Mouse (Mus musculus) adrenal gland (tissue): ENCODE results near the gene Ltbp3.

Experiments
- intact Hi-C: fragments of 180-260 bp; cut with DNase I; formaldehyde crosslinking; loops from one replicate; pipeline ENCODE4 v1.15.1; 2025

Gene Ltbp3

GRCm38 (mm10) chr19:5803041-5803880, 62.6 kb downstream of the Ltbp3 start:
- intact Hi-C loops = loop anchor here (2.0 kb wide), 1 partner anchor 42 kb away; no protein-coding TSS in a partner anchor

GRCm38 (mm10) chr19:5803881-5804279, 63.2 kb downstream of the Ltbp3 start:
- intact Hi-C loops = loop anchor here (2.0 kb wide), 1 partner anchor 41 kb away; no protein-coding TSS in a partner anchor

- intact Hi-C loops = no loop called here
These were observed 63.7 kb downstream of the Ltbp3 start for GRCm38 (mm10) chr19:5804371-5804899.

GRCm38 (mm10) chr19:5806051-5806808, 65.5 kb downstream of the Ltbp3 start:
- intact Hi-C loops = no loop called here

GRCm38 (mm10) chr19:5806809-5807205, 66.1 kb downstream of the Ltbp3 start:
- intact Hi-C loops = no loop called here

GRCm38 (mm10) chr19:5807740-5808139, 67.0 kb downstream of the Ltbp3 start:
- intact Hi-C loops = no loop called here
